Mouse (Mus musculus) MEL (cell line): ENCODE data around the gene Rps11. TPM values are rescaled to one million over a fixed set of nuclear protein-coding genes. Genes with fewer than 3 reads are reported as not detected.

ENCODE experiments used
- DNase-seq: peaks from one replicate; pipeline ENCODE4 v3.0.0; 2011; ENCODE audit warnings: low read depth, low spot score
- H3K27ac ChIP-seq: 2 replicates; pipeline ENCODE4 v1.5.1; 2012; ENCODE audit warnings: low read depth, mild to moderate bottlenecking, control low read depth, low read length, moderate library complexity; ENCODE audit not compliant: control insufficient read depth
- H3K27me3 ChIP-seq, 2 experiments: fragments of 150-350 bp in 1 of 2; sonication (generic) in 1 of 2; 2 replicates each; pipeline ENCODE4 v1.6.1; 2012; ENCODE audit warnings: low read length in 2 of 2, mild to moderate bottlenecking in 2 of 2, improper control_type of control experiment in 1 of 2, moderate library complexity in 1 of 2; ENCODE audit not compliant: insufficient read depth in 2 of 2, control insufficient read depth in 1 of 2
- H3K36me3 ChIP-seq, 2 experiments: 2 replicates each; pipeline ENCODE4 v1.6.1; 2012 to 2014; ENCODE audit warnings: low read length in 2 of 2, improper control_type of control experiment in 1 of 2, inconsistent platforms in 1 of 2, mild to moderate bottlenecking in 1 of 2; ENCODE audit not compliant: insufficient read depth in 2 of 2, control insufficient read depth in 1 of 2
- H3K4me1 ChIP-seq, 2 experiments: fragments of 150-350 bp in 1 of 2; sonication (generic) in 1 of 2; 2 replicates each; pipeline ENCODE4 v1.6.1; 2012; ENCODE audit warnings: low read length in 2 of 2, improper control_type of control experiment in 1 of 2, mild to moderate bottlenecking in 1 of 2; ENCODE audit not compliant: insufficient read depth in 2 of 2, control insufficient read depth in 1 of 2
- H3K4me3 ChIP-seq, 2 experiments: fragments of 150-350 bp in 1 of 2; sonication (generic) in 1 of 2; 2 replicates each; pipeline ENCODE4 v1.5.1; 2012; ENCODE audit warnings: low read depth in 2 of 2, low read length in 2 of 2, mild to moderate bottlenecking in 2 of 2, moderate library complexity in 2 of 2, control low read depth in 1 of 2, improper control_type of control experiment in 1 of 2; ENCODE audit not compliant: control insufficient read depth in 1 of 2, insufficient read depth in 1 of 2
- H3K79me2 ChIP-seq: 2 replicates; pipeline ENCODE4 v1.6.1; 2012; ENCODE audit warnings: mild to moderate bottlenecking, low read length, moderate library complexity; ENCODE audit not compliant: control insufficient read depth, poor library complexity, insufficient read depth
- H3K9ac ChIP-seq: 2 replicates; pipeline ENCODE4 v1.6.1; 2012; ENCODE audit warnings: low read depth, mild to moderate bottlenecking, control low read depth, low read length, moderate library complexity; ENCODE audit not compliant: control insufficient read depth, poor library complexity, severe bottlenecking
- H3K9me3 ChIP-seq: fragments of 150-350 bp; sonication (generic); replicated peaks from 2 replicates; pipeline ENCODE4 v1.6.1; 2012; ENCODE audit warnings: mild to moderate bottlenecking, low read length, improper control_type of control experiment, moderate library complexity; ENCODE audit not compliant: insufficient read depth
- CHD2 ChIP-seq: IDR thresholded peaks from 2 replicates; pipeline ENCODE4 v1.6.1; 2011; ENCODE audit warnings: low read length, improper control_type of control experiment
- E2F4 ChIP-seq: IDR thresholded peaks from 2 replicates; pipeline ENCODE4 v1.6.1; 2011; ENCODE audit warnings: low read depth, low read length, improper control_type of control experiment, borderline replicate concordance
- ELF1 ChIP-seq: IDR thresholded peaks from 2 replicates; pipeline ENCODE4 v1.6.1; 2014; ENCODE audit warnings: low read depth, mild to moderate bottlenecking, inconsistent platforms, low read length, improper control_type of control experiment, moderate library complexity
- EP300 ChIP-seq, 2 experiments: IDR thresholded peaks; 2 replicates each; pipeline ENCODE4 v1.6.1; 2011; ENCODE audit warnings: improper control_type of control experiment in 2 of 2, low read length in 2 of 2, low read depth in 1 of 2, mild to moderate bottlenecking in 1 of 2
- ETS1 ChIP-seq: IDR thresholded peaks from 2 replicates; pipeline ENCODE4 v1.6.1; 2012; ENCODE audit warnings: low read depth, mild to moderate bottlenecking, inconsistent platforms, low read length, improper control_type of control experiment, moderate library complexity
- GABPA ChIP-seq: IDR thresholded peaks from 2 replicates; pipeline ENCODE4 v1.6.1; 2012; ENCODE audit warnings: low read depth, mild to moderate bottlenecking, inconsistent platforms, low read length, improper control_type of control experiment, moderate library complexity
- GATA1 ChIP-seq: IDR thresholded peaks from 2 replicates; pipeline ENCODE4 v1.6.1; 2011; ENCODE audit warnings: low read depth, low read length, improper control_type of control experiment
- HCFC1 ChIP-seq: IDR thresholded peaks from 2 replicates; pipeline ENCODE4 v1.6.1; 2012; ENCODE audit warnings: low read depth, mild to moderate bottlenecking, inconsistent platforms, low read length, improper control_type of control experiment, moderate library complexity
- JUND ChIP-seq: IDR thresholded peaks from 2 replicates; pipeline ENCODE4 v1.6.1; 2011; ENCODE audit warnings: low read depth, mild to moderate bottlenecking, improper control_type of control experiment, low read length
- MEF2A ChIP-seq: IDR thresholded peaks from 2 replicates; pipeline ENCODE4 v1.6.1; 2014; ENCODE audit warnings: low read depth, mild to moderate bottlenecking, inconsistent platforms, low read length, improper control_type of control experiment; ENCODE audit not compliant: poor library complexity, insufficient replicate concordance, severe bottlenecking; ENCODE audit errors: extremely low read depth
- MXI1 ChIP-seq: IDR thresholded peaks from 2 replicates; pipeline ENCODE4 v1.6.1; 2011; ENCODE audit warnings: mild to moderate bottlenecking, low read depth, low read length, improper control_type of control experiment
- MYB ChIP-seq: IDR thresholded peaks from 2 replicates; pipeline ENCODE4 v1.6.1; 2011; ENCODE audit warnings: mild to moderate bottlenecking, low read depth, low read length, improper control_type of control experiment
- POLR2AphosphoS5 ChIP-seq: IDR thresholded peaks from 2 replicates; pipeline ENCODE4 v1.6.1; 2012; ENCODE audit warnings: low read depth, borderline replicate concordance, mild to moderate bottlenecking, inconsistent platforms, low read length, moderate library complexity, mixed read lengths
- RCOR1 ChIP-seq: IDR thresholded peaks from 2 replicates; pipeline ENCODE4 v1.6.1; 2012; ENCODE audit warnings: low read depth, mild to moderate bottlenecking, inconsistent platforms, low read length, improper control_type of control experiment
- SMC3 ChIP-seq: IDR thresholded peaks from 2 replicates; pipeline ENCODE4 v1.6.1; 2011; ENCODE audit warnings: low read depth, low read length, improper control_type of control experiment
- UBTF ChIP-seq: IDR thresholded peaks from 2 replicates; pipeline ENCODE4 v1.6.1; 2012; ENCODE audit warnings: low read depth, mild to moderate bottlenecking, inconsistent platforms, low read length, improper control_type of control experiment, moderate library complexity, borderline replicate concordance; ENCODE audit not compliant: insufficient read depth
- ZNF384 ChIP-seq: IDR thresholded peaks from 2 replicates; pipeline ENCODE4 v1.6.1; 2012; ENCODE audit warnings: low read depth, mild to moderate bottlenecking, inconsistent platforms, low read length, improper control_type of control experiment
- polyA plus RNA-seq, 2 experiments: library from polyadenylated mRNA; stranded (reverse) in 1 of 2; unstranded in 1 of 2; fragments of >175 nt in 1 of 2; fragments of >200 nt in 1 of 2; gene quantifications; 2 replicates each; pipeline versions ENCODE4 v1.2.1 to v1.2.4; 2012; ENCODE audit warnings: low replicate concordance in 2 of 2, low read depth in 1 of 2; ENCODE audit not compliant: insufficient read length in 2 of 2, insufficient read depth in 1 of 2, missing spikeins in 1 of 2
- total RNA-seq: library from RNA; depleted of rRNA; stranded (reverse); fragments of 300-350 nt; gene quantifications from 2 replicates; pipeline ENCODE4 v1.2.3, GENCODE M21; 2012

The Rps11 gene
- total and polyA plus RNA-seq, 3 experiments = 2,708 to 5,434 (median 3,189) TPM

GRCm38 (mm10) chr7:45107052-45107645, 17.1 kb downstream of the Rps11 start:
- no peak overlapping the region for H3K9ac ChIP-seq
- H3K27ac ChIP-seq = no peak overlapping the region
- no peaks in the 10 kb centered on the region for H3K79me2 ChIP-seq
- H3K36me3 ChIP-seq = no peaks in the 10 kb centered on the region; a peak in 1 of 4 replicates
- no peaks in the 10 kb centered on the region for H3K9me3 ChIP-seq
- DNase-seq = peak; percentile 50
- H3K4me1 ChIP-seq = peaks cover 2 to 15% of the 10 kb centered on the region in 2 experiments; a peak in 3 of 4 replicates
- no peaks in the 10 kb centered on the region for H3K27me3 ChIP-seq
- no peak overlapping the region for H3K4me3 ChIP-seq
- no peak for TF ChIP-seq UBTF
- no peak for TF ChIP-seq MXI1
- TF ChIP-seq RCOR1 = peak; percentile 51; the same call in 1 of the 2 replicates
- peak; percentile 90 for TF ChIP-seq ZNF384
- no peak; the same call in 1 of the 2 replicates for TF ChIP-seq SMC3
- TF ChIP-seq EP300 (IDR thresholded peaks at IDR 0.05; ENCODE audit: low read depth in 1 of 2, low read length in 2 of 2) = no peak
- TF ChIP-seq, all 39 proteins: peak for 2

GRCm38 (mm10) chr7:45106441-45106840, 17.8 kb downstream of the Rps11 start:
- Histone ChIP-seq H3K4me3 (no peak overlapping the region), H3K79me2 (no peaks in the 10 kb centered on the region), H3K27ac (no peak overlapping the region), H3K27me3 (no peaks in the 10 kb centered on the region), H3K36me3 (no peaks in the 10 kb centered on the region; a peak in 1 of 4 replicates), H3K9ac (no peak overlapping the region), H3K9me3 (no peaks in the 10 kb centered on the region), H3K4me1 (peaks cover 2 to 15% of the 10 kb centered on the region in 2 experiments; a peak in 3 of 4 replicates)
- TF ChIP-seq ELF1 (no peak), JUND (no peak), E2F4 (no peak), POLR2AphosphoS5 (no peak), MEF2A (no peak), GABPA (no peak), ETS1 (no peak), MYB (no peak), CHD2 (no peak), ZNF384 (no peak), RCOR1 (no peak), HCFC1 (no peak), GATA1 (no peak)
- no peak for DNase-seq
